Mouse (Mus musculus): Measurements from ENCODE around the gene Ntrk3.

The Ntrk3 gene

DNA sequence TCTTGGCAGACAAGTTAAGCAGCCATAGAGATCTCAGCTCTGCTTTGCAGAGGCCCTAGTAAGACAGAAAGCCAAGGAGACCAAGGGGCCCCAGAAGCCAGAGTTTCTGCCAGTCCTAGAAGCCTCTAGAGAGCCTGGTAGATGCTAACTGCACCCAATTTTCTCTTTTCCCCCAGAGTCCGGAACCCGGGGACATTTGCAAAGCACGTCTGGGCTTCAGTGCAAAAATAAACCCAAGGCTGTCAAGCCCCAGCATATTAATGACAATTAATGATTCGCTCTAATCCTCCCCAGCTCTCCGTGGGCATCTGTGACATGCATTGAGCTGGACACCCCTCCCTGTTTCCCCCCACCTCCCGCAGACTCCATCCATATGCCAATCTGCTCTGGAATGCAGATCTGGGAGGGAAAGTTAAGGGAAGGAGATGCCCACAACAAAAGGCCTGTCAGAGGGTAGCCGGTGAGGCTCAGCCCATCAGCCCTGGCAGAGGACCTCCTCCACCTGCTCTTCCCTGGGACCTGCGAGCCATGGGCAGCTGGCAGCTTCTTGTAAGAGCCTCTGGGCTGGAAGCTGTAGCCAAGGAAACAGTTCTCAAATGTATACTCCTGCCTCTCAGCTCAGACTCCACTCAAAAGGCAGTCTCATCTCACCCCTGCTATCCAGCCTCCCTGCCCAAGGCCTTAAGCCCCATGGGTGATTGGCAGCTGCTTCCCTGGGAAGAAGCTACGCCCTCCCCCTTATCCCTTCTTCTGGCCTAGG is 117.8 kb downstream of the Ntrk3 start:
- DNase-seq: peak; percentile 36 to 48

DNA sequence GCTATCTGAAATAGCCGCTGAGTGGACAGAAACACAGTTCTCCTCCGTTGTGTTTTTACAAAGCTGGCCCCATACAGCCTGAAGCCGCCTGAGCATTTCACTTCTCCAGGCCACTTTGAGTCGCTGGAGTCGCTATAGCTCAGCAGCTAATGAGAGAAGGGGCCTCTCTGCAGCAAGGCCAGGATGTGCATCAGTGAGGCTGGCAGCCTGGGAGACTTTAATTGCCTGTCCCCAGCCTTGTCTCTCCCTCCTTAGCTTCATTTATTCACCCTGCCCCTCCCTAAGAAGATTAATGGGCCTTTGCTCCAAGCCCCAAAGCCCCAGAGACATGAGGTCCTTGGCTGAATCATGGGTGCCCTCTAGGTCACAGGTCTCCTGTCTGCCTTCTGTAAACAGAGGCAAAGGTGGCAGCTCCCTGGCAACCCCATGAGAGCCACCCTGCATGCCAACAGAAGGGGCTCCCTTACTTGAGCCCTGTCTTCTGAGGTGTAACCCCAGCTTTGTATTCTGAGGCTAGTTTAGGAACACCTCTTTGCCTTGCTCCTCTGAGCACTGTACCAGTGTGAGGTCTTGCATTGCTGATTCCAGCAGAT is 132.2 kb downstream of the Ntrk3 start:
- DNase-seq: no peak

DNA sequence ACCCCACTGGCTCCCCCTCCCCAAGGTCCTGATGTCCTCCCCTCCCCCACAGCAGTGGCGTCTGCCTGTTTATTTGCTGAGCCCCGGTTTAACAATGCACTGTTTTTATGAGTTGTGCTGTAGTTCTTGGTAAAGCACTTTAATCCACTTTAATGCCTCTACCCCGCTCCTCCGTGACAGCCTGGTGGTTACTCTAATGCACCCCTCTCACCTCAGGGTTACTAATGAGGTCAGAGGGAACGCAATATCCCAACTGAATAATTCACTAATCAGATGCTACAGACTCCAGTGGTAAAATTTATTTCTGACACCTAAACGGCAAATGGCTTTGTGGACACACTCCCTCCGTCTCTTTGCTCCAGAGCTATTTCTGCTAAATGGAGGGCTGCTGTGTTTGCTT is 133.9 kb downstream of the Ntrk3 start:
- no peak for DNase-seq

DNA sequence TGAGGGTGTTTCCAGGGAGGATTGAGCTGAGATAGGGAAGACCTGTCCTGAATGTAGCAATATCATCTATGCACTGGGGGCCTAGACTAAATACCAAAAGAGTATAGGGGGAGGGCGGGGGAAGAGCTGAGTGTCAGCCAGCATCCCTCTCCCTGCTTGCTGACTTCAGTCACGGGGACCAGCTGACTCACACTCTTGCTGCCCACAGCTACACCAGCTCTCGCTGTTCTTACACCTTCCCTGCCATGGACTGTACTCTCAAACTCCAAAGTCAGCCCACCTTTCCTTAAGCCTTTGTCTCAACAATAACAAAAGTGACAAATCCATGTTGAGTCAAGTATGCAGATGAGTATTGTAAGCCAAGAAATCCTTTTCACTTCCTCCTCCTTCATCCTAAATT is 136.0 kb downstream of the Ntrk3 start:
- no peak for DNase-seq

DNA sequence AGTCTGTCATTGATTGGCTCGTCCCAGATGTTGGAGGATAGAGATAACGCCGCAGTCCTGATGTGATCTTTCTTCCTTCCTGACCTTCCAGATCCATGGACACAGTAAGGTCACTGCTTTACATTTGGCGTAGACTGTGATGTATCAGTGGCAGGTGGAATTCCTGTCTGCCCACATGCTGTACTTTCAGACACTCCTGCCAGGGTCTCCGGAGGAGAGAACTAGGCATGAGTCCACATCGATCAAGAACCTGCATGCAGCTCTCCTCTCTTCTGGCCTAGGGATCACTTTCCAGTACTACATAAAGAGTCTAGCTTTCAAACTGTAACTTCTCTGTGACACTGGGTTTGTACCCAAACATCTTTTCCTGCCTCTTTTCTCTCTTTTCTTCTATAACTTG is 136.9 kb downstream of the Ntrk3 start:
- peak in 1 of 2 experiments; percentile 70 for DNase-seq

DNA sequence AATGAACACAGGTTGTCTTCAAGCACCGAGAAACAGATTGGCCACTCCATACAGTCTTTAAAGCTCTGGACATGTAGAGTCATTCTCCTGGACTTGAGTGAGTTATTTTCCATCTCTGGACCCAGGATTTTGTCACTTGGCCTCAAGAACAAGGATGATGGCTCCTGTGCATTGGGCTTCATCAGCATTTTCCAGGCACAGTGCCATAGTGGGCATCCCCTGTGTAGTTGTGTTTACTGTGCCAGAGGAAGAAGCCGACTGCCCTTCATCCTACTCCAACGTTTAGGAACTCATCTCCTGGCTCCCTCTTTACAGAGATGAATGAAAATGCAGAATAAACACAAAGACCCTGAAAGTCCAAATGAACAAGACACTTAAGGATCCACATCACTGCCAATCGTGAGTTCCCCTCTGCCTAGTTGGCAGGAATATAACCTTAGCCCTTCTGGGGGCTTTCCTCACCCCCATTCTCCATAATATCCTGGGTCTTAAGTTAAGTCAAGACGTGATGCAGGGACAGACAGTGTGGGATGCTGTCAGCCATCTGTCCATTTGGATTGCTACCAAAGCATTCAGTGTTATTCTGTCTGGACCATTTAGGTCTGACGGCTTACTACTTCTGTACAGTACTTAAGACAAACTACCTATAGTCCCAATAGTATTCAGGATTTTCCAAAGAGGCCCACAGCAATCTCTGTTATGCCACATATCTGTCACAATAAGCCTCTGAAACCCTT is 137.7 kb downstream of the Ntrk3 start:
- peak; percentile 54 to 86 for DNase-seq

DNA sequence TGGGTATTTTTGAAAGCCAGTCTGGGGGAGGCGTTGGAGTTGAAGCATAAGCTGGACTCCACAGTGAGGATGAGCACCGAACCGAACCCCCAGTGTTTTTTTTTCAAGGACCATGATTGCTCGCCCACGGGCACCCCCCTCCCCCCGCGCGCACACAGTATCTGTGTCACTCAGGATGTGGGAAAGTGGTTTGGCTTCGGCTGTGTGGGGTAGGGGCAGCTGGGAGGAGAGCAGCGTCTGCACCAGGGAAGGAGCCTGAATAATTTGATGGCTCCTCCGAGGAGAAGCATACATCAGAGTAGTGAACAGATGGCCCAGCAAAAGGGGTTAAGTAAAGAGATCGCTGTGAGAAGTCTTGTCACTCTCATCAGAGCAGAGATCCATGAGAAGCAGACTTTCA is 139.7 kb downstream of the Ntrk3 start:
- peak in 1 of 2 experiments; percentile 37 for DNase-seq

DNA sequence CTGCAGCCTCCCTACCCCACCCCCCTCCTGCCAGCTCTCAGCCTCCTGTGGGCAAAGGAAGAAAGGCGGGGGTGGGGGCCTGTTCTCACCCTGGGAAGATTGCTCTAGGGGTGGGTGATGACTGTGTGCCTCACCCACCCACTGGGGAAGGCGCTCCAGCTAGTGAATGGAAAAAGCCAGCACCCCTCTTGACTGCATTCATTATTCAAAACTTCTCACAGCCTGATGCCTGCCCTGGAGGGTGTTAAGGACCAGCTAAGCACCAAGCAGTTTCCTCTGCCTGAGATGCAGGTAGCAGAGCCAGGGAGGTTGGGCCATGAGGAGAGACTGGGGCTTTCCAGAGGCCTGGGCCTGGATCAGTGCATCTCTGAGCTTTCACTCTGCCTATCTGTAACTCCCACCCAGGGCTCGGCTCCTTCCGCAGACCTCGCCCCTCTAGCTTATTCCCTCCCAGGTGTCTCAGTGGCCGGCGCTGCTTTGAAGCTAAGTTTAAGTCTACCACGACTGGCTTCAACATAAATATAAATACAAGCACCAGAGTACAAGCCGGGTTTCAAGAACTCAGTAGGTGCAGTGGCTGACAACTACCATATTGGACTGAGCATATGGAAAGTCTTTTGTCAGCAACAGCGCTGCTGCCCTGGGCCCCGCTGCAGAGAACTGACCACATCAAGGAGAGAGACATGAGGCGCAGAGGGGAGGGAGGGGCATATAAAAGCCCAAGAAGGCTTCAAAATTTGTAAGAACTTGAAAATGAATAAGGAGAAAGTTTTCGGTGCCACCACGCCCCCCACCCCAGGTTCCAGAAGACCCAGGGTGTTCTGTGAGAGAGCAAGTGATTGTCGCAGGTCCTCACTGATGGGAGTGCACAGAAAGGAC is 140.3 kb downstream of the Ntrk3 start:
- no peak for DNase-seq

DNA sequence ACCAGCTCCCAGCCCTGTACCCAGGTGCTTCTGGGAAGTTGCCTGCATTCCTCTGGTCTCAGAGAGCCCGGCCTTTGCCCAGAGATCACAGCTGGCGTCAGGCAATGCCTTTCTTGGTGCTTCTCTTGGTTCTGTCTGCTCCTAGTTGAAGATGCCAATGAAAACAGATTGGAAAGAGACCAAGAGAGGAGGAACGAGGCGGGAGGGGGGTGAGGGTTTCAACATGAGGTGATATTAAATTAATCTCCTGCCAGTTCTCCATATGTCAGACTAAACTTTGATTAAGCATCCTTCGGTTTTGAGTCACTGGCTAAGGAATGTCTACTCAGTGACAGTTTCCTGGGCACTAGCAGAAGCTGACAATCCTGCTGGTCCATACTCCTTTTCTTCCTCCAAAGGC is 141.3 kb downstream of the Ntrk3 start:
- DNase-seq: no peak

DNA sequence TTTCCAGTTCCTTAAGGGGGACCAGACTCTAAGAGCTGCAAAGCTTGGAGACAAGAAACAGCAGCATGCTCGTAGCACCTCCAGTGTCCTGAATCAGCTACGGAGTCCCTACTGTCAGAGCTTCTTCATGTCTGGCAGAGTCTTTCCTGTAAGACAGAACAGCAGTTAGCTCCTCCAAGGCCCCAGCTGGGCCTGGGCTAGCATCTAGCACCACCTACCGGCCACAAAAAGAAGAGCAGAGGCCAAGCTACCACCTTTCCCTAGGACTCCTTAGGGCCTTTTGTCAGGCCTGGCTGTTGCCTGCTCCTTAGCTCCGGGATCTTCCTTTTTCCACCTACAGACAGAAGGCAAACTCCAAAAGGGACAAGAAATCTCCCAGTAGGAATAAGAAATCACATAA is 141.9 kb downstream of the Ntrk3 start:
- peak; percentile 82 to 90 for DNase-seq

DNA sequence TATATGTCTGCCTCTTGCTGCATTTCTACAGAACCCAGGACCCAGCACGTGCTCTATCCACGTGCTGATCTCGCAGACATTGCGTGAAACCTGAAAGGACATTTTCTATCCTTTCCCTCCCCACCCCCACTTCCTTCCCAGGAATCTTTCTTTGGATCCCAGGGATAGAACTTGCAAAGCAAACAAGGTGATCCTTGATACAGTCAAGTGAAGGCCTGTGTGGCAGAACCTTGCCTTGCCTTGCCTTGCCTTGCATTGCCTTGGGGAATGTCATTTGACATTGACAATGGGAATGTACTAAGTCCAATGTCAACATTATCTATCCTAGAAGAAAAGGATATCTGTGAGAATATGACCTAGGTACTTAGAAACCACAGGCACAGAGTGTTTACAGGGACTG is 144.9 kb downstream of the Ntrk3 start:
- no peak for DNase-seq

DNA sequence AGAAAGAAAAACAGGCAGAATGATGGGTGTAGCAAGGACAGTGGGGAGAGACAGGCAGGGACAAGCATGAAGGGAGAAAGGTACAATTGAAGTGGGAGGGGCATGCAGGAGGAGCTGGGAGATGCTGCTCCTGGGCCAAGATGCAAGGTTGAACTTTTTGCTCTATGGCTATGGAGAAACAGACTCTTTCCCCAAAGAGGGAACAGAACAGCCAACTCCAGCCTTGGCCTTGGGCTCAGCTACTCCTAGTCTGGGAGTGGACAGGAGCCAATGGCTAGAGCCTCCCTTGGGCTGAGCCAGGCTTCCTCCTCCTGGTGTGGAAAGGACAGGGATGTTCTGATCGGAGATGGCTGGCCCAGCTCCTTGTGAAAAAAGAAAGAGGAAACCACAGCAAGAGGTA is 145.6 kb downstream of the Ntrk3 start:
- no peak for DNase-seq

DNA sequence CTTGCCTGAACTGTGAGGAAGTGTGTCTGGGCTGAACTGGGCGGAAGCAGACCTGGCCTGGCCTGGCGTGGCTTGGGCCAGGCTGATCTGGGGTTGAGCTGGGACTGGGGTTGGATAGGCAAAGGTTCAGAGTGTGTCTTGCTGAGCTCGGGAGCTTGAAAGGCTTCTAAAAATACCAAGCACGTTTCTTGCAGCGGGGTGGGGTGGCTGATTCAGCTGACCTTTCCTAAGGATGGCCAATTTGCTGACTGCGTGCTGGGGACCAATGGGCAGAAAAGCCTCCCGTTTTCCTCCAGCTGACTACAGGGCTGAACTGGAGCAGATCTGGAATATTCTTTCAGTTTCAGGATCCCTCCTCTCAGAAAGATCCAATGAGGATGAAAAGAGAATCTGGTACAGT is 148.0 kb downstream of the Ntrk3 start:
- no peak for DNase-seq

DNA sequence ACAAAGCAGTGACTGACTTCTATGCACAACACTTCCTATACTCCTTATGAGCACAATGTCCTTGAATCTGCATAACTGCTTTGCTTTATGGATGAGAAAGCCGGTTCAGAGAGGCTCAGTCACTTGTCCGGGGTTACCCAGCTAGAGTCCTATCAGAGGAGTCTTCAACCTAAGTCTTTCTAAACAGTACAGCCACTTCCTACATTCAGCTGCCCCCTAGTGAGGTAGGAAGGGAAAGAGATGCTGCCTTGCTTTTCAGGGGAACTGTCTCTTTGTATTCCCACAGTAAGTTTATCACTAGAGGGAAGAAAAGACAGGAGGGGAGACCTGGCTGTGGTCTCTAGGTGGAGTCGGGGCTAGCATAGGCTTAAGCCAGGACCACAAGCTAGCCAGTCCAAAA is 151.0 kb downstream of the Ntrk3 start:
- peak in 1 of 2 experiments; percentile 23 for DNase-seq

DNA sequence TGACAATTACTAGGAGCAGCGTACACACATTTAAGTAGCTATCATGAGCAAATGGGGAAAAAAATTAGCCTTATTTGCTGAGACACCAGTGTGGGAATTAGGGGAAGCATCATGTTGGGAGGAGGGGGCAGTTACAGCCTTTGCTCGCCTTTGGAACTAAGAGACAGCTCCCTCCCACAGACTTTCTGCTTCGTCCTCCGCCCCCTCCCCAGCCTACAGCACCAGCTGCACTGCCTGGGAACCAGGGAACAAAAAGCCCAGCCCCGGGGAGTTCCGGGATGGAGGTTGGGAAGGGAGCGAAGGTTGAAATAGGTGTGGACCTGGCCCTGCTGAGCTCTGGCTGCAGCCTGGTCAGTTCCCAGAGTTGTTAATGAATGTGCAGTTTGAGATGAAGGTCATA is 151.9 kb downstream of the Ntrk3 start:
- DNase-seq: no peak

DNA sequence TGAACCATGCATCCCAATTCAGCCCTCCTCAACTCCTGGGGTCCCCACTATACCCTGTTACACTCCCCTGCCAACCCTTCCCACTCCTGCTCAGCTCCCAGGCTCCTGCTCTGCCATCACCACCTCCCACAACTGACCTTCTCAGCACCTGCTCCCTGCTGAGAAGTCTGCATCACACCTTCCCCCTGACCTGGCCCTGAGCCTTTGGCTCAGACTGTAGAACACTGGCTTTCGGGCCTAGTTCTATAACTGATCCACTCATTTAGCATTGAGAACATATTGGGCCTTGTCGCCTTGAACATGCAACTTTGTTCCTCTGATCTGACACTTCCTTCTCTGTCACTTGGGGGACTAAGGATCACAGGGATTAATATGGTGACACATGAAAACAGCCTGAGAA is 152.9 kb downstream of the Ntrk3 start:
- DNase-seq: no peak

DNA sequence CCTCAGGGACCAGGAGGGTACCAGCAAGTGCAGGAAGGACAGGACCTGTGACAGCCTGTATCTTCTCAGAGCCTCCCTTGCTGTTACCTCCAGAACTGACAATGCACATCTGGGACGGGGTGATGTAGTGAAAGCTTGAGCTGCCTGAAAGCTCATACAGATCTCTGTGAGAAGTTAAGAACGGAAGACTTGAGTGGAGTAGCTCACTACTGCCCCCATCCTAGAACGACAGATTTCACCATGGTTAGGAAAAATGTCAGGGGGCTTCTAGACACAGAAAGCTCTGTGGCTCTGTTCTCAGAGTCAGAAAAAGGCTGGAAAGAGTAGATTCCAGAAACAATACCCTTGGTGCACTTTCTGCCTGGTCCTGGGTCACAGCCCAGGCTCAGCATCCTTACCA is 153.3 kb downstream of the Ntrk3 start:
- peak in 1 of 2 experiments; percentile 45 for DNase-seq

DNA sequence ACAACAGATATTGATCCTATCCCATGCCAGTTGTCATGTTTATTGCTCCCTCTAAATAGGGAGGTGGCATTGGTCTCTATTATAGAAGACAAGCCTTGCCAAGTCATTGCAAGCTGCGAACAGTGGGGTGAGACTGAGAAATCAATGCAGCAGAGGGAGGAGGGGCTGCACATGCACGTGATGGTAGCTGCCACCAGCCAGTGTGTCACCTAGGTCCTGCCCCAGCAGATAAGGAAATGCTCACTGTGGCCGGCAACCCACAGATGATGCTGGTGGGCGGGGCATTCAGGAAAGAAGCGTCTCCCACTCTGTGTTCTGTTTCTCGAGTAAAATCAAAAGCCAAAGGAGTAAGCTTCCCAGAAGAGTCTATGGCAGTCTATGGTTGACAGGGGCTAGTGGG is 154.1 kb downstream of the Ntrk3 start:
- DNase-seq: no peak

DNA sequence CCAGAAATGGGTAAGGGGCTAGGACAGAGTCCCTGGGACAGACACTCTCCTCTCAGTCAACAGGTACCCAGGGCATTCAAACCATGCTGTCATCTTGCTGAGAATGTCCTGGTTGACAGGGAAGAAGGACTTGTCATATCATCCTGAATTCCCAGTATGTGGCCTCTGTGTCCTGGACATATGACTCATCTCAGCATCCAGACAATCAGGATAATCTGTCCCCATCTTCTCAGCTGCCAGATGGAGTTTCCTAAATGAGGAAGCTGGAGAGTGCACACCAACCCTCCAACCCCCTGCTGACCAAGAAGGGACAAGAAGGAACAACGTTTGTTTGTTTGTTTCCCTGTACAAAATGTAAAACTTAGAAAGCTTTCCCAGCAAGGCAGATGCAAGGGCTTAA is 156.5 kb downstream of the Ntrk3 start:
- no peak for DNase-seq

DNA sequence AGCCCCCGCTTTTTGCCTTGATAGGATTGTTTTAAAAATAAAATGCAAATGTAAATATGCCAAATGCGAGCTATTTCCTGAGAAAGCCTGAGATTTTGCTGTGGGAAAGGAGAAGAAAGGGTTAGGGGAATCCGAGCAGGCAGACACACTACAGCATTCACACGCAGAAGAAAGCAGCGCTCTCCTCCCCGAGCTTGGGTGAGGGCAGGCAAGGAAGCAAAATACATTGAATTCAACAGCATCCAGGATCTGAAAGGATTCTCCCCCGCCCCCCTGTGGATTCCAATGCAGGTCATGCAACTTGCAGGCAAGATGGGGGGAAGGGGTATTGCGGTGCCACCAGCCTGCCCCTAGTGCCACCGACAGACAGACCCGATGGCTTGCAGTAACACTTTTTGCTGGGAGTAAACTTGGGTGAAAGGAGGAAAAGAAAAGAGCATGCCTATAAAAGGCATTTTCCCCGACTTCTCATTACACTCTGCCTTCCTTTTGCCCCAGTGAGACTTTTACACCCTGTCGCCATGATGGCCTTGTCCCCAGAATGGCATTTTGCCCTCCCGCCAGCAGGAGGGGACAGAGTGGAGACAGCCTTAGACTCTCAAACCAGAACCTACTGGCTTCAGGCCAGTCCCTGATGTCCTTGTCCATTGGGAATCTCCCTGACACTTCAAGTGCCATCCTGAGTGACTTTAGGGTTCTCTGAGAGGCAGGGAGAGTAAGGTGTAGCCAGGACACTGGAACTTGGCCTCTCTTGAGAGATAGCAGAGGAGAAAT is 158.2 kb downstream of the Ntrk3 start:
- DNase-seq: peak; percentile 83 to 89

DNA sequence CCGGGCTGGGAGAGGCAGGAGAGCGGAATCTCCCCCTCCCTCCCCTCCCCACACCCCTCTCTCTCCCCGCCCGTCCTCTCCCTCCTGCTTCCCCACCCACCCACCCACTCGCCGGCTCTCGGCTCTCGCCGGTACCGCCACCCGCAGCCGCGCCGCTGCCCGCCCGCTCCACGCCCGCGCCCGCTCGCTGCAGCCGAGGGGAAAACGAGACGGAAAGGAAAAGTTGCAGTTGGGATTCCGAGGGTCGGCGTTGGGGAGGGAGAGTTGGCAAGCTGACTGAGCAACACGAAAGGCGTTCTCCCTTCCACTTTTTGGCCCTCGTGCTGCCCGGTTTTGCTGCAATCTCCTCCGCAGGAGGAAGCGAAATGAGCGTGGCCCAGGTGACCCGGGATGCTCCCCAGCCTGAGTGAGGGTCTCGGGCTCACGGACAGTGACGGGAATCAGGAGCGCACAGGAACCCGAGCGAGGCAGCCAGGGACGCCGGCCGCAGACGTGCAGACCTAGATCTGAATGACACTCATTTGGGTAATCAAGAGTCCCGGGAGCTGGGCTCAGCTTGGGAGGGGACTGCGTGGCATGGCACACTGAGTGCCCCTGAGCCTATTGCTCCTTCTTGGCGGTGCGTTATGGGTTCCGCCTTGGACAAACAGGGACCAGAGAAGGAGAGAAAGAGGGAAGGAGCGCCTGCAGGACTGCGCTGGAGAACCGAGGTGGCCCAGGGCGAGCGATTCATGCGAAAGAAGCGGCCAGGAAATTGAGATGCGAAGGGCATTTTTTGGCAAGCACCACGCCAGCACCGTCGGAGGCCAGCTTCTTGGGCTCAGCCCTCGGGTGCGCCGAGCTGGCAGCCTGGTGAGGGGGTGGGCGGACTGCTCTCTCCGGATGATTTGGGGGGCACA is 159.1 kb downstream of the Ntrk3 start:
- peak; percentile 68 to 71 for DNase-seq

Data from cerebellum, postnatal 14 days (tissue).